Mouse (Mus musculus) embryonic fibroblast, embryonic 13.5 days (primary cell): Measurements from ENCODE around the gene Coa4.

Experiments
- CTCF ChIP-seq: IDR thresholded peaks from 2 replicates; pipeline ENCODE4 v1.5.1; 2011; ENCODE audit warnings: mild to moderate bottlenecking, control low read depth, low read length, moderate library complexity, borderline replicate concordance; ENCODE audit not compliant: insufficient read depth
- POLR2A ChIP-seq: IDR thresholded peaks from 2 replicates; pipeline ENCODE4 v1.6.1; 2011; ENCODE audit warnings: low read depth, mild to moderate bottlenecking, control low read depth, low read length, moderate library complexity

GRCm38 (mm10) chr7:100559331-100559730 is 22.5 kb downstream of the Coa4 start:
- no peak for TF ChIP-seq CTCF
- TF ChIP-seq POLR2A: no peak
